ENCODE assay signal across 14 mouse cellular contexts in genomic region chr4:85232386-85233381, GRCm38 (mm10). TPM values are rescaled to one million over a fixed set of nuclear protein-coding genes. Genes with fewer than 3 reads are reported as not detected.
DNase-seq lines count a peak whose midpoint lies in the region; ATAC-seq lines count a peak whose summit lies in the region.
"Had no signal": no experiment of that assay in that cellular context is flagged by ENCODE, and none has a peak within 500 bp of the region (broad histone marks: within the 10 kb centered on the region; RNA-seq: fewer than 3 reads in every experiment).

No protein-coding gene starts in this region.

- H3K4me2 ChIP-seq in hindbrain, embryonic 13.5 days: no peak overlapping the region
- peak overlapping the region; percentile 23; the same call in 1 of the 2 replicates for H3K4me2 ChIP-seq in midbrain, embryonic 16.5 days (ENCODE audit: low read length)
- H3K4me2 ChIP-seq: embryonic facial prominence, embryonic 13.5 days; limb, embryonic 13.5 days had no signal

- peak overlapping the region; percentile 59 for H3K27ac ChIP-seq in hindbrain, embryonic 13.5 days
- H3K27ac ChIP-seq in hindbrain, embryonic 10.5 days: no peak overlapping the region
- peak overlapping the region; percentile 15 for H3K27ac ChIP-seq in midbrain, embryonic 16.5 days (ENCODE audit: low read length)
- H3K27ac ChIP-seq: embryonic facial prominence, embryonic 13.5 days; limb, embryonic 13.5 days had no signal

- no peak overlapping the region for H3K4me3 ChIP-seq in hindbrain, embryonic 13.5 days
- no peak overlapping the region for H3K4me3 ChIP-seq in hindbrain, embryonic 10.5 days
- no peak overlapping the region for H3K4me3 ChIP-seq in midbrain, embryonic 16.5 days (ENCODE audit: low read depth, low read length)
- H3K4me3 ChIP-seq: embryonic facial prominence, embryonic 13.5 days; limb, embryonic 13.5 days had no signal

- no peaks in the 10 kb centered on the region for H3K27me3 ChIP-seq in hindbrain, embryonic 13.5 days
- no peaks in the 10 kb centered on the region for H3K27me3 ChIP-seq in hindbrain, embryonic 10.5 days (ENCODE audit: insufficient read depth, poor library complexity, severe bottlenecking)
- H3K27me3 ChIP-seq in midbrain, embryonic 16.5 days (ENCODE audit: control insufficient read depth, insufficient read depth, low read depth, low read length): no peaks in the 10 kb centered on the region
- H3K27me3 ChIP-seq: embryonic facial prominence, embryonic 13.5 days had no signal

- ATAC-seq in hindbrain, embryonic 13.5 days (ENCODE audit: low FRiP score): 0 out of 2 replicates have a peak, but pooled peaks have one; percentile 57
- peak; percentile 83 for ATAC-seq in midbrain, embryonic 16.5 days

- no peaks in the 10 kb centered on the region for H3K36me3 ChIP-seq in hindbrain, embryonic 13.5 days
- H3K36me3 ChIP-seq in hindbrain, embryonic 10.5 days: no peaks in the 10 kb centered on the region
- H3K36me3 ChIP-seq in midbrain, embryonic 16.5 days (ENCODE audit: control insufficient read depth, insufficient read depth, low read length): no peaks in the 10 kb centered on the region
- H3K36me3 ChIP-seq: embryonic facial prominence, embryonic 13.5 days; limb, embryonic 13.5 days had no signal

- H3K9ac ChIP-seq in hindbrain, embryonic 13.5 days: no peak overlapping the region
- no peak overlapping the region for H3K9ac ChIP-seq in midbrain, embryonic 16.5 days (ENCODE audit: low read depth, low read length)
- H3K9ac ChIP-seq: embryonic facial prominence, embryonic 13.5 days; limb, embryonic 13.5 days had no signal

- no peaks in the 10 kb centered on the region for H3K9me3 ChIP-seq in hindbrain, embryonic 13.5 days
- H3K9me3 ChIP-seq in hindbrain, embryonic 10.5 days: no peaks in the 10 kb centered on the region
- no peaks in the 10 kb centered on the region for H3K9me3 ChIP-seq in midbrain, embryonic 16.5 days (replicated peaks; ENCODE audit: control insufficient read depth, low read length, poor library complexity, severe bottlenecking)
- H3K9me3 ChIP-seq: embryonic facial prominence, embryonic 13.5 days; limb, embryonic 13.5 days had no signal

- H3K4me1 ChIP-seq in hindbrain, embryonic 13.5 days (replicated peaks): peaks cover 13% of the 10 kb centered on the region
- H3K4me1 ChIP-seq in hindbrain, embryonic 10.5 days (replicated peaks): 0 out of 2 replicates have a peak, but pooled peaks cover 3% of the 10 kb centered on the region
- peaks cover 14% of the 10 kb centered on the region for H3K4me1 ChIP-seq in midbrain, embryonic 16.5 days (ENCODE audit: control insufficient read depth, insufficient read depth, low read length)

- 64% methylated on average over 14 of the region's 14 CpGs for WGBS in hindbrain, embryonic 13.5 days
- WGBS in hindbrain, embryonic 10.5 days: 75% methylated on average over 14 of the region's 14 CpGs
- 45% methylated on average over 14 of the region's 14 CpGs for WGBS in midbrain, embryonic 16.5 days

- DNase-seq in hindbrain, embryonic 10.5 days (ENCODE audit: low spot score): no peak
- DNase-seq in right cerebral cortex, adult 18-20 months: peak; percentile 32
- no peak for DNase-seq in right cerebral cortex, postnatal 4 days
- no peak for DNase-seq in testis, postnatal 10 days (ENCODE audit: low spot score)
- no peak for DNase-seq in ovary, adult 18-20 months (ENCODE audit: low spot score)
- no peak for DNase-seq in heart, adult 9 months (ENCODE audit: low spot score in 2 of 2)
- DNase-seq: adrenal gland, postnatal 10 days; cerebellum, adult 18-20 months; kidney, adult 9 months; lung, postnatal 14 days had no signal

RNA-seq across cellular contexts. Expression of gene Sh3gl2, which starts 27.8 kb away (rescaled TPM):
- polyA plus RNA-seq in hindbrain, embryonic 13.5 days (2015; fragmentation: Nextera tagmentation; extraction: Ambion mirVana): 57.7 and 63.2 TPM in 2 replicates
- polyA plus RNA-seq in hindbrain, embryonic 10.5 days (2016; fragmentation: Nextera tagmentation; extraction: Ambion mirVana): 4.1 and 6.9 TPM in 2 replicates
- 96.0 and 112 TPM in 2 replicates for polyA plus RNA-seq in midbrain, embryonic 16.5 days (2015; fragmentation: Nextera tagmentation; extraction: Ambion mirVana)
